Mouse (Mus musculus) naive thymus-derived CD4-positive, alpha-beta T cell, adult 2 months (primary cell): ENCODE results near the gene Glo1.
"Not testable (repeated sequence)": the region's sequence is repeated elsewhere in the genome, so short reads cannot be mapped to it uniquely, and the experiment has no call there.

ENCODE experiments used
- DNase-seq: peaks from one replicate; pipeline ENCODE4 v3.0.0-alpha.2; 2011; ENCODE audit warnings: low read depth

Gene Glo1

DNA sequence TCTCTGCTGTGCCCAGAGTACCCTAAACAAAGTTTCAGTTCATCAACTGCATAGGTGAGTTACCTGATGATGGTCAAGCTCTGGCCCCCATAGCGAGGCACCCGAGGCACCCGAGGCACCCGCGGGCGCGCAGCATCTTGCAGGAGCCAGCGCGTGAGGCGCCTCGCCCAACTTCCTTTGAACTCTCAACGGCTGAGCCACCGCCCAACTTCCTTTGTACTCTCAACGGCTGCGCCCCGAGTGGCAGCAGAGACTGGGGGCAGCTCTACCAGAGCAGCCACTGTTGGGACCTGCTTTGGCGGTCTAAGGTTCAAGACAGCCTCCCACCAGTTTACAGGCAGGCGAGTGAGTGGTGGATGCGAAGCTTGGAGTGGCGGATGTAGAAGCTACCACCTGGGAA lies at the start of gene Glo1:
Glo1 (minus strand) TSS at position 153 of the 400 bp plus-strand sequence.
- DNase-seq, result not testable (repeated sequence)

DNA sequence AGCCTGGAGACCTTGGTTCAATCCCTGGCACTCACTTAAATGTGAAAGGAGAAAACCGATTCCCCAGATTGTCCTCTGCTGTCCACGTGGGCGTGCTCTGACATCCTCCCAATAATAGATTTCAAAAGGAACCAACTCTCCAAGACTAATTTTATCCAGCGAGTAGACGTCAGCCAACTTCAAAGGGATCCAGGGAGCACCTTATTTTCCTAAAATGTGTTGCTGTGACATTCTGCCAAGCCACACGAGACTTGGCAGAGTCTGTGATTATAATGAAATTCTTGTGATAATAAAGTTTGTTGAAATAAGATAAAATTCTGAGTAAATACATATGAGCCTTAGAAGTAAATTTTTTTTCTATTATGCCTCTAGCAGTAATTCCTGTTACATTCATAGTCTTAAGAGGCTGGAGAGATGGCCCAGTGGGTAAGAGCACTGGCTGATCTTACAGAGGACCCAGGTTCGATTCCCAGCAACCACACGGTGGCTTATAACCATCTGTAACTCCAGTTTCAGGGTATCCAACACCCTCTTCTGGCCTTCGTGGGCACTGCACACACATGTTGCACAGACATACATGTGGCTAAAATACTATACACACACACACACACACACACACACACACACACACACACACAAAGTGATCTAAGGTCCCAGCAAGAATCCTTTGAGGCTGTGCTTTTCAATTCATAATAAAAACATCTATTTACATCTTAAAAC lies 48.5 kb upstream of the Glo1 start:
- DNase-seq, result no peak

DNA sequence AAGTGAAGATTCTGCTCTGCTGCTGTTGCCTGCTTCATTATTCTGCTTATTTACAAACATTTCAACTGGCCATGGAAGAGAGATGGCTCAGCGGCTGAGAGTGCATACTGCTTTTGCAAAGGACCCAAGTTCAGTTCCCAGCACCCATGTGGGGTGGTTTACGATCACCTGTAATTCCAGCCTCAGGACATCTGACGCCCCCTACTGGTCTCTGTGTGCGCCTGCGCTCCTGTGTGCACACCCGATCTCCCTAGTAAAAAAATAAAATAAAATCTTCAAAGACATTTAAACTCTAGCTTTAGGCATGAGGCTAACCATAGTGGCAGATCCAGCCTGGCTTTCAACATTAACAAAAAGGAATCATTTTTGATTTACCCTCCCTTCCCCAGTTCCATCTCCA lies 46.4 kb upstream of the Glo1 start:
- DNase-seq, result no peak

DNA sequence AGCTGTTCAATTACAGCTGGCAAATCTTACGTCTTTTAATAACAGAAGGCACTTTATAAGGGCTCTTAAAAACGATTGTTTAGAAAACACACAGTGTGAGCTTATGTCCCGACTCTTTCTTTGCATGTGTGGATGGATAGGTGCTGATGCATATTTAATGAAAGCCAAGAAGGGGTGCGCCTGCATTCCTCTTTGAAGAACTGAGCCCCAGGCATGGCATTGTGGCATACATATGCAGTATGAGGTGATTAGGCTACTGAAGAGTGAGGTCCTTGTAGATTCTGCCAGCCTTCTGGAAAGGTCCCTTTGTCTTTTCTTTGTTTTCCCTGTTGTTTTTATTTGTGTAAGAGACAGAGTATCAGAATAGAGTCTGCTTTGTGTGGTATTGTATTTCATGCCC lies 45.9 kb upstream of the Glo1 start:
- no peak for DNase-seq

DNA sequence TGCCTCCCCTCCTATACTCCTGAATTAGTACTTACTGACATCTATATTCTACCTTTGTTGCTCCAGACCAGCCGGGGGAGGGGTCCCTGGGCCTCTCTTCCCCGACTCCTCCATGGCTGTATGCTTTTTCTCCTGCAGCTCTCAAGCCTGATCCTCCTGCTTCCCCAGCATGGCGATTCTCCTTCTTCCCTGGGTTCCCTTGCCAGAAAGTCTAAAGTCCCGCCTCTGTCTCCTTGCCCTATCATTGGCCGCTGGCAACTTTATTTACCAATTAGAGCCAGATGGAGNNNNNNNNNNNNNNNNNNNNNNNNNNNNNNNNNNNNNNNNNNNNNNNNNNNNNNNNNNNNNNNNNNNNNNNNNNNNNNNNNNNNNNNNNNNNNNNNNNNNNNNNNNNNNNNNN lies 38.2 kb upstream of the Glo1 start:
- no peak for DNase-seq

- no peak for DNase-seq
Observed at GRCm38 (mm10) chr17:30663170-30663569, 36.5 kb upstream of the Glo1 start.

GRCm38 (mm10) chr17:30662131-30662530 lies 35.5 kb upstream of the Glo1 start:
- no peak for DNase-seq

GRCm38 (mm10) chr17:30658152-30658544 lies 31.5 kb upstream of the Glo1 start:
- peak; percentile 69 for DNase-seq

- DNase-seq, result no peak
Observed at GRCm38 (mm10) chr17:30657530-30658151, 31.0 kb upstream of the Glo1 start.

- DNase-seq, result peak; percentile 70
Observed at GRCm38 (mm10) chr17:30653010-30653409, 26.3 kb upstream of the Glo1 start.

DNA sequence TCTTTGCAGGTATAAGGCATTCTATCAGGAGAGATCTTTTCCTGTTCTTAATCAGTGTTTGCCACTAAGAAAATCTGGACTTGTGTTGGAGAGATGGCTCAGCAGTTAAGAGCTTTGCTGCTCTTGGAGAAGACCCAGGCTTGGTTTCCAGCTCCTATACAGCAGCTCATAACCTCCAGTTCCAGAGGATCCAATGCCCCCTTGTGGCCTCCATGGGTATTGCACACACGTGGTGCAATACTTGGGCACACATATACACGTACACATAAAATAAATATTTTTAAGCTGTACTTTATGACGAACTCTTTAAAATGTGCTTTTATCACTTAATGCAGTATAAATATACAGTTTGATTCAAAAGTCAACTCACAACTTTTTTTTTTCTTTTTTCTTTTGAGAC lies 22.1 kb upstream of the Glo1 start:
- DNase-seq, result peak; percentile 47

GRCm38 (mm10) chr17:30640896-30641295 lies 14.2 kb upstream of the Glo1 start:
- no peak for DNase-seq

GRCm38 (mm10) chr17:30638996-30639395 lies 12.3 kb upstream of the Glo1 start:
- no peak for DNase-seq

- DNase-seq, result no peak
Observed at GRCm38 (mm10) chr17:30637714-30638113, 11.0 kb upstream of the Glo1 start.

GRCm38 (mm10) chr17:30635367-30635766 lies 8.7 kb upstream of the Glo1 start:
- no peak for DNase-seq

DNA sequence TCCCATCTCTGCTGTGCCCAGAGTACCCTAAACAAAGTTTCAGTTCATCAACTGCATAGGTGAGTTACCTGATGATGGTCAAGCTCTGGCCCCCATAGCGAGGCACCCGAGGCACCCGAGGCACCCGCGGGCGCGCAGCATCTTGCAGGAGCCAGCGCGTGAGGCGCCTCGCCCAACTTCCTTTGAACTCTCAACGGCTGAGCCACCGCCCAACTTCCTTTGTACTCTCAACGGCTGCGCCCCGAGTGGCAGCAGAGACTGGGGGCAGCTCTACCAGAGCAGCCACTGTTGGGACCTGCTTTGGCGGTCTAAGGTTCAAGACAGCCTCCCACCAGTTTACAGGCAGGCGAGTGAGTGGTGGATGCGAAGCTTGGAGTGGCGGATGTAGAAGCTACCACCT lies 2.5 kb downstream of the Glo1 start, which contains the start of gene Dnah8:
Dnah8 (plus strand) TSS at position 223 of the 400 bp plus-strand sequence.
- not testable (repeated sequence) for DNase-seq

- DNase-seq, result peak; percentile 17
Observed at GRCm38 (mm10) chr17:30623200-30623599, 3.5 kb downstream of the Glo1 start.

DNA sequence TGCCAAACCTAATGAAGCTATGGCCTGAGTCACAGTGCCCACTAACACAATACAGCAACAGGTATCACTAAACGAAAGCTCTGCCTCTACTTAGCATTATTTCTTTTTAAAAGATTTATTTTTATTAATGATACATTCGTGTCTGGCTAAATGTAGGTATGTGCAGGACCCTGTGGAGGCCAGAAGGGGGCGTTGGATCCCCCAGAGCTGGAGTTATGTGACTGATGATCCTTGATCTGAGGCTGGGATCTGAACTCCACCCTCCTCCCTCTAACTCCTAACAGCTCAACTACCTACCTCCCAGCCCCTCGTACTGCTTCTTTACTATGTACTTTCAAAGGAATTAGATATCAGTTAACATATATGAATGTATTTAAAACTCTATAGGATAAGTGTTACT lies 5.2 kb downstream of the Glo1 start:
- DNase-seq, result peak; percentile 31

DNA sequence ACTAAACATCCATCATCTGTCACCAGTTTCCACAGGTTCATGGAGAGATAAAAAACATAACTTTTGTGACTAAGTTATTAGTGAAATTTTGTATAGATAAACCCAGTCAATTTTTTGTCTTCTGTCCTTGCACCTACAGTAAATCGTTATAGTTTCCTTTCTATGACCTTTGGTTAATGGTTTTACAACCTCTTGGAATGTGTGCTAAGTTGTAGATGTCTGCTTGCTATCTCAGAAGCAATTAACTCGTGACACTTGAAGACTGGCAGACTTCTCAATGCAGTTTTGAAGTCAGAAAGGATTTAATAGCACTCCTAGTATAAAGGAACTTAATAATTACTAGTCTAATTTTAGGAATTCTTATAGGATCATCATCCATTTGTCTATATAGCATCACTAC lies 6.1 kb downstream of the Glo1 start:
- no peak for DNase-seq

DNA sequence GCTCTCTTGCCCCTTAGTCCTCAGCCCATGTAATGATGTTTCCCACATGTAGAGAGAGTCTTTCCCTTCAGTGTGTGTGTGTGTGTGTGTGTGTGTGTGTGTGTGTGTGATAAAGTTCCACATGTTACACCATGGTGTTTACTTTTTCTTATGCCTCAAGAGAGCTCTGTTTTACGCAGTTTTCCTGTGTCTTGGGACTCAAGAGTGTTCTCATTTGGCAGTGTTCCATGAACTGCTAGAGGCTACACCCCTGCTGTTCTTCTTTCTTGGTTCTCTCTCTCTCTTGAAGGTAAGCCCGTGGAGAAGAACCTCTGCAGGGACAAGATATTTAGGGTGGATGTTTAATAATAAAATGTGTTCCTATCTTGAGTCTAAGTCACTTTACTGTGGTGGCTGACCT lies 7.5 kb downstream of the Glo1 start:
- DNase-seq, result no peak

DNA sequence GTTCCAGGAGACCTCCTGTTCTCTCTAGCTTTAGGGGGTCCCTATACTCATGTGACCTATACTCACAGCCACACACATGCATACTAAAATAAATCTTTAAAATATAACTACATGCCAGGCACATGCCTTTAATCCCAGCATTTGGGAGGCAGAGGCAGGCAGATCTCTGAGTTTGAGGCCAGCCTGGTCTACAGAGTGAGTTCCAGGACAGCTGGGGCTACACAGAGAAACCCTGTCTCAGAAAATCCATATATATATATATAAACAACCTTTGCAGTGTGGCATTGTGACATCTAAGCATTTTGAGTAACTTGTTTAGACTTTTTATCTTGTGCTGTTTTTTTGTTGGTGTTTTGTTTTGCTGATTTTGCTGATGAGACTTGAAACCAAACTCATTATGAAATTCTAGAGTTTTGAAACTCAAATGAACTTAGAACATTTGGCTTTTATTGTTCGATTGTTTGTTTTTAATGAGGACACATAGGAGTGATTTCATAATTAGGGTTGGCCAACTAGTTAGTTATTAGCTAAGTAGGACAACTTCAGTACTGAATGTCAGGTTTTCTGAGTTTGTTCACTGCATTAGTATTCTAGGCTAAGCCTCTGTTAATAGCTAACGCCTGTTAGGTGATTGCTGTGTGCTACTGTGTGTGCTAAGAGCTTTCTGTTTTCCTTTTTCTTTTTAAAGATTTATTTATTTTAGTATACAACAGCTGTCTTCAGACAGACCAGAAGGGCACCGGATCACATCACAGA lies 8.4 kb downstream of the Glo1 start:
- DNase-seq, result no peak

DNA sequence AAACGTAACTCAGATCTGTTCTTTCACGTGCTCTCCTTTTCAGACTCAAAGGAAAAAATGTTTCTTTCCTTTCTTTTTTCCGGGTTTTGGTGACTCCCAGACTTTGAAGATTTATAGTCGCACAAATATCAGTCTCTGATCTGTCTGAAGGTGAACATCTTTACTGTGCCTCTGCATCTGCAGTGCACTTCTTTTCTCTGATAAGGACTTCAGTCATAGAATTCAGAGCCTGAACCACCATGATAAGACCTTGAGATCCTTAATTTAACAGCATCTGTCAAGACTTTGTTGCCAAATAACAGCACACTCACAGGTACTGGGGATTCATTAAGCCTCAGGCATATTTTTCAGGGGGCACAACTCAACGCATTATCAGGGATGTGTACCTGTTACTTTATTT lies 10.5 kb downstream of the Glo1 start:
- no peak for DNase-seq

GRCm38 (mm10) chr17:30613350-30613749 lies 13.3 kb downstream of the Glo1 start:
- DNase-seq, result no peak
